Mouse (Mus musculus): ENCODE data around the gene Trmt5.

DNA sequence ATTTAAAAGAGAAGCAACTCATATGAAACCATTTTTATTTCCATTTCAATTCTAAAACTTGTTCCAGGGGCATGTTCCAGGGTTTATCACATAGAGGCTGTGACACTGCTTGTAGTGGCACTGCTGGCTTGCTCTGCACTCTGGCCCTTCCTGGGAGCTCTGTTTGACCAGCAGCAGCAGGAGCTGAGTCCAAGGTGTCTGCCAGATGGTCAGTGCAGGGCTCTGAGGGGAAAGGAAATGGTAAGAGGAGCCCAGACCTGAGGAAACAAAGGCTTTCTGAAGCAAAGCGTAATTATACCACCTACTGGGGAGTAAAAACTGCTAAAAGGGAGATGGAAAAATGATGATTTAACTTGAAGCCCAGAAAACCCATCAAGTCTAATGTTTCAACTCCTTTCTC, 18.0 kb downstream of the Trmt5 start:
- TF ChIP-seq CTCF (conservative IDR thresholded peaks at IDR 0.05 in 1 of 2, IDR thresholded peaks at IDR 0.05 in 1 of 2; ENCODE audit: low read depth in 2 of 2, low read length in 2 of 2), result no peak; a peak in 1 of 4 replicates
- TF ChIP-seq NRF1 (IDR thresholded peaks at IDR 0.05; ENCODE audit: low read depth, low read length), result no peak
- no peak for TF ChIP-seq ZKSCAN1 (IDR thresholded peaks at IDR 0.05; ENCODE audit: borderline replicate concordance, low read depth, low read length)
- no peak for TF ChIP-seq HCFC1 (IDR thresholded peaks at IDR 0.05; ENCODE audit: low read depth, low read length)
- TF ChIP-seq MAX (IDR thresholded peaks at IDR 0.05; ENCODE audit: low read length), result no peak
- TF ChIP-seq TCF12 (IDR thresholded peaks at IDR 0.05; ENCODE audit: low read depth, low read length), result no peak
- no peak for TF ChIP-seq NELFE (IDR thresholded peaks at IDR 0.05; ENCODE audit: low read depth, low read length)
- no peak for TF ChIP-seq E2F4 (IDR thresholded peaks at IDR 0.05; ENCODE audit: insufficient replicate concordance, low read depth, low read length)
- no peak for TF ChIP-seq ZMIZ1 (IDR thresholded peaks at IDR 0.05; ENCODE audit: low read depth, low read length)
- no peak for TF ChIP-seq POLR2AphosphoS2 (IDR thresholded peaks at IDR 0.05; ENCODE audit: low read depth, low read length)
- no peak for TF ChIP-seq JUND (conservative IDR thresholded peaks at IDR 0.05; ENCODE audit: low read depth, low read length)
- no peak for TF ChIP-seq MXI1 (IDR thresholded peaks at IDR 0.05; ENCODE audit: low read depth, low read length)
- TF ChIP-seq ETS1 (conservative IDR thresholded peaks at IDR 0.05; ENCODE audit: low read depth, low read length), result no peak
- no peak for TF ChIP-seq POLR2A (IDR thresholded peaks at IDR 0.05; ENCODE audit: low read depth, low read length)
